Mouse (Mus musculus) heart, embryonic 16.5 days (tissue): Measurements from ENCODE around the gene Adat2. TPM values are rescaled to one million over a fixed set of nuclear protein-coding genes. Genes with fewer than 3 reads are reported as not detected.

Experiments
- polyA plus RNA-seq: library from polyadenylated mRNA; unstranded; fragments of >200 nt; fragmentation: Nextera tagmentation; extraction: Ambion mirVana; gene quantifications from 2 replicates; pipeline ENCODE4 v1.2.1, GENCODE M21; 2015

The Adat2 gene
- polyA plus RNA-seq, 1 experiment from 2014 or later: 2.4 TPM

Other genes with a start within 250 kb of the Adat2 start
- gene Phactr2, start 78.5 kb upstream of the Adat2 start, polyA plus RNA-seq: 55.5 and 57.1 TPM in 2 replicates
- 91.7 and 94.5 TPM in 2 replicates for gene Fuca2, start 53.4 kb upstream of the Adat2 start, polyA plus RNA-seq
- 19.3 and 23.2 TPM in 2 replicates for gene Pex3, start 248 bp downstream of the Adat2 start, polyA plus RNA-seq